Mouse (Mus musculus): ENCODE data around the gene Hist1h1e. TPM values are rescaled to one million over a fixed set of nuclear protein-coding genes. Genes with fewer than 3 reads are reported as not detected.
"Not testable (repeated sequence)": the region's sequence is repeated elsewhere in the genome, so short reads cannot be mapped to it uniquely, and the experiment has no call there.

The Hist1h1e gene
- 25.7 and 29.7 TPM in 2 replicates for polyA plus RNA-seq (2015; fragmentation: Nextera tagmentation; extraction: Ambion mirVana)

GRCm38 (mm10) chr13:23622175-23622671 is at the start of gene Hist1h1e:
Hist1h1e (minus strand) TSS chr13:23622558.
- peak within 1 kb of the TSS; percentile 98 for H3K27ac ChIP-seq
- peak within 1 kb of the TSS; percentile 91 for H3K4me2 ChIP-seq
- peak; percentile 91 for ATAC-seq
- 0% methylated on average over 53 of the region's 53 CpGs for WGBS
- not testable (repeated sequence) for H3K9me3 ChIP-seq (replicated peaks); H3K27me3 ChIP-seq; H3K36me3 ChIP-seq (ENCODE audit: poor library complexity, severe bottlenecking)
- H3K4me3 ChIP-seq, result peak within 1 kb of the TSS; percentile 68
- peak within 1 kb of the TSS; percentile 97 for H3K9ac ChIP-seq
- peaks cover 21% of the 10 kb centered on the region for H3K4me1 ChIP-seq

DNA sequence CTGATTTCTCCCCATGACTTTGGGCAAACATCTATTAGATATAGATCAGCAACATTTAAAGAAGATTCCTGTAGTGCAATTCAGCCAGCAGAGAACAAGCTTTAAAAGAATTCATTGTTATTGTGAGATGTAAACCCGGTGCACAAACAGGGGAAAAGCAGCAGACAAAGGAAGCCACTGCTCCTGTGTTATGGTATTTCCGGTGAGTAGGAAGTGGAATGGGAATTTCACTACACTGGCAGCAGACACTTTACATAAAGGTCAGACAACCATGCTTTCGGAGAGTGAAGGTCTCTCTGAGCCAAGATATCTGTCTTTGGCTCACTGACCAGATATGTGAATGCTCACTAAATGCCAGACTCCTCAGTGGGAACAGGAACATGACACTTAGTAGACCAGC is 40.2 kb upstream of the Hist1h1e start:
- ATAC-seq, result no peak
- WGBS, result 75% methylated on average over 3 of the region's 3 CpGs
- no peak overlapping the region for H3K4me2 ChIP-seq
- no peaks in the 10 kb centered on the region for H3K9me3 ChIP-seq (replicated peaks)
- no peak overlapping the region for H3K4me3 ChIP-seq
- H3K9ac ChIP-seq, result no peak overlapping the region
- H3K4me1 ChIP-seq, result no peaks in the 10 kb centered on the region
- no peaks in the 10 kb centered on the region for H3K27me3 ChIP-seq
- no peaks in the 10 kb centered on the region for H3K36me3 ChIP-seq (ENCODE audit: poor library complexity, severe bottlenecking)
- H3K27ac ChIP-seq, result no peak overlapping the region

DNA sequence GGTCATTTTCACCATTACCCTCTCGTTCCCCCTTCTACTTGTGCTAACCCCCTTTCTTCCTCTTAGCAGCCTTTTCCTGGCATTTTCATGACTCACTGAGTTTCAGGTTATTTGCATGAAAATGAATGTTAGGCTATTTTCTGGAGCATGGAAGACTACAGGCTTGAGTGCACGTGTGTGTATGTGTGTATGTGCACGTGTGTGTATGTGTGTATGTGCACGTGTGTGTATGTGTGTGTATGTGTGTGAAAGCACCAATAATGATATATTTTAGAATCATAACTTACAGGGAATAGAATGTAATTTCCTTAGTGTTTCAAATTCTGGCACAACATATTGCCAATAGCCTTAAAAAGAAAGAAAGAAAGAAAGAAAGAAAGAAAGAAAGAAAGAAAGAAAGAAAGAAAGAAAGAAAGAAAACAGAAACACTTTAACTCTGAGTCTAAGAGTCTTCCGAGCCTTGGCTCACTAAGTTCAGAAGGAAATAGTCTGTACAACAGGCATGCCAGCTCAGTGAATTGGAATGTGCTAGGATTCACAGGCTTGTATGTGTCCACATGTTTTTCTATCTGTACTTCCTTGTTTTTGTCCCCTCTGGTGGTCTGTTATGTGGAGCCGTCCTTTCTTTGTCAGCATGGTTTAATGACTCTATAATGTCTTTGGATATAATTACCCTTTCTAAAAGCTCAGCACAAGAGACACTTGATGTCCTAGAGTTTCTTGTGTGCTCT is 37.4 kb upstream of the Hist1h1e start:
- Histone ChIP-seq H3K27me3 (no peaks in the 10 kb centered on the region), H3K4me1 (no peaks in the 10 kb centered on the region), H3K4me2 (no peak overlapping the region), H3K9me3 (replicated peaks) (no peaks in the 10 kb centered on the region), H3K9ac (no peak overlapping the region), H3K27ac (no peak overlapping the region), H3K36me3 (ENCODE audit: poor library complexity, severe bottlenecking) (no peaks in the 10 kb centered on the region), H3K4me3 (no peak overlapping the region)
- ATAC-seq, result no peak
- 72% methylated on average over 6 of the region's 6 CpGs for WGBS

GRCm38 (mm10) chr13:23630653-23631052 is 8.3 kb upstream of the Hist1h1e start:
- Histone ChIP-seq H3K9ac (no peak overlapping the region), H3K9me3 (replicated peaks) (no peaks in the 10 kb centered on the region), H3K27ac (no peak overlapping the region), H3K27me3 (no peaks in the 10 kb centered on the region), H3K4me2 (no peak overlapping the region), H3K4me1 (no peaks in the 10 kb centered on the region), H3K4me3 (no peak overlapping the region), H3K36me3 (ENCODE audit: poor library complexity, severe bottlenecking) (no peaks in the 10 kb centered on the region)
- no peak for ATAC-seq
- 47% methylated on average over 1 of the region's 1 CpGs for WGBS

GRCm38 (mm10) chr13:23622861-23623450 is 598 bp upstream of the Hist1h1e start:
- no peak for ATAC-seq
- H3K4me1 ChIP-seq, result peaks cover 21% of the 10 kb centered on the region
- H3K27ac ChIP-seq, result peak overlapping the region; percentile 98
- no peaks in the 10 kb centered on the region for H3K27me3 ChIP-seq
- no peaks in the 10 kb centered on the region for H3K9me3 ChIP-seq (replicated peaks)
- WGBS, result 25% methylated on average over 7 of the region's 7 CpGs
- peak overlapping the region; percentile 97 for H3K9ac ChIP-seq
- H3K4me2 ChIP-seq, result peak overlapping the region; percentile 91
- no peaks in the 10 kb centered on the region for H3K36me3 ChIP-seq (ENCODE audit: poor library complexity, severe bottlenecking)
- peak overlapping the region; percentile 68 for H3K4me3 ChIP-seq

- WGBS, result under 1% methylated on average over 18 of the region's 18 CpGs
- H3K36me3 ChIP-seq (ENCODE audit: poor library complexity, severe bottlenecking), result no peaks in the 10 kb centered on the region
- H3K27ac ChIP-seq, result peak overlapping the region; percentile 98
- H3K9me3 ChIP-seq (replicated peaks), result no peaks in the 10 kb centered on the region
- peak overlapping the region; percentile 68 for H3K4me3 ChIP-seq
- H3K27me3 ChIP-seq, result no peaks in the 10 kb centered on the region
- peaks cover 21% of the 10 kb centered on the region for H3K4me1 ChIP-seq
- H3K9ac ChIP-seq, result peak overlapping the region; percentile 97
- H3K4me2 ChIP-seq, result peak overlapping the region; percentile 91
- peak; percentile 87 for ATAC-seq
Measured at GRCm38 (mm10) chr13:23621532-23622174, 705 bp downstream of the Hist1h1e start.

- no peaks in the 10 kb centered on the region for H3K27me3 ChIP-seq
- H3K9ac ChIP-seq, result peak within 1 kb of the TSS; percentile 97
- peak within 1 kb of the TSS; percentile 91 for H3K4me2 ChIP-seq
- no peaks in the 10 kb centered on the region for H3K36me3 ChIP-seq (ENCODE audit: poor library complexity, severe bottlenecking)
- under 1% methylated on average over 27 of the region's 27 CpGs for whole genome bisulfite sequencing
- peak within 1 kb of the TSS; percentile 98 for H3K27ac ChIP-seq
- ATAC-seq, result peak; percentile 92
- H3K9me3 ChIP-seq (replicated peaks), result no peaks in the 10 kb centered on the region
- peaks cover 21% of the 10 kb centered on the region for H3K4me1 ChIP-seq
- H3K4me3 ChIP-seq, result peak within 1 kb of the TSS; percentile 68
Measured at GRCm38 (mm10) chr13:23620733-23621531, 1.4 kb downstream of the Hist1h1e start, which contains the start of gene Hist1h2be. Hist1h2be (minus strand) TSS chr13:23621124.

DNA sequence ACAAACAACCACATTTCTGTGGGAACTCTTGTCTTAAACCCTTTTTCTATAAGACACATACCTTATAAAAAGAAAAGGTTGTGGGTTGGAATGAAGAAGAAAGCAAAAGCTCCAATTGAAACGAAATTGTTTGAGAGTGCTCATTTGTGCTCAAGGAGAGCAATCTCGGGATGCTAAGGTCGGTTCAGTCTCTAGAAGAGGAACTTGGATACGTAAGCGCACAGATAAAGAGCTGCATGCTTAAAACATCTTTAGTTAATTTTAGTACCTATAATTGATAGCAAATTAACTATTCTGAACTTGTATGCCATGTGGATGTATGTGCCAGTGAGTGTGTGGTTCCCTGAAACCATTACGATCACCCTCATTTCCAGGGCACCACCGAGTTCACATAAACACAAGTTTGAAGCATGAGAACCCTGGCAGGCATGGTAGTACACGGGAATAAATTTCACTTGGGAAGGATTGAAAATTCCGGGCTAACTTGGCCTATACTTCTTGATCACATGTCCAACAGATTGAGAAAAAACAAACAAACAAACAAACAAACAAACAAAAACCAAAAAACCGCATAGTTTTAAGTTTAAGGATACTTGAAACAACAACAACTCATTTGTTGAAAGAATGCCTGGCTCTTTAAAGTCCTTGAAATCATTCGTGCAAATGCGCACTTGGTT is 2.2 kb downstream of the Hist1h1e start:
- H3K4me1 ChIP-seq, result peaks cover 21% of the 10 kb centered on the region
- H3K9ac ChIP-seq, result peak overlapping the region; percentile 75
- no peak for ATAC-seq
- H3K36me3 ChIP-seq (ENCODE audit: poor library complexity, severe bottlenecking), result no peaks in the 10 kb centered on the region
- peak overlapping the region; percentile 68 for H3K4me3 ChIP-seq
- H3K27ac ChIP-seq, result peak overlapping the region; percentile 98
- H3K9me3 ChIP-seq (replicated peaks), result no peaks in the 10 kb centered on the region
- WGBS, result 45% methylated on average over 12 of the region's 12 CpGs
- peak overlapping the region; percentile 91 for H3K4me2 ChIP-seq
- H3K27me3 ChIP-seq, result no peaks in the 10 kb centered on the region

DNA sequence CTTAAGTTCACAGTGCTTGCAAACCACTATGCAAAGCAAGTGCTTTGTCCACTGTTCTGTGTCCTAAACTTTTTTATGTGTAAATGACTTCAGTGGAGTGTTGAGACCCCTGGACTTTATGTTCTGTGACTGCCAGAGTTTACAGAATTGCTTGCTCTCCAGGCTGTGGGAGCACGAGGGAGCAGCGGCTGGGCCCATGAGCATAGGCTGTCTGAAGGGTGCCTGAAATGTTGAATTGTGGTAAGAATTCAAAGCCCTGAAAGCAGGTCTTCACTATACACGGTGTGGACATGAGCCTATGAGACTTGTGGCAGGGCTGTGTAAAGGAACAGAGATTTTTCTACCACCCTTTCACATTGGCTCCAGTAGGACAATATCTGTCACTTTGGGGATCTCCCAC is 10.7 kb downstream of the Hist1h1e start:
- H3K9ac ChIP-seq, result no peak overlapping the region
- ATAC-seq, result no peak
- H3K36me3 ChIP-seq (ENCODE audit: poor library complexity, severe bottlenecking), result no peaks in the 10 kb centered on the region
- no peak overlapping the region for H3K4me3 ChIP-seq
- no peak overlapping the region for H3K27ac ChIP-seq
- no peak overlapping the region for H3K4me2 ChIP-seq
- H3K4me1 ChIP-seq, result no peaks in the 10 kb centered on the region
- WGBS, result 93% methylated on average over 3 of the region's 3 CpGs
- no peaks in the 10 kb centered on the region for H3K9me3 ChIP-seq (replicated peaks)
- no peaks in the 10 kb centered on the region for H3K27me3 ChIP-seq

- WGBS, result 60% methylated on average over 2 of the region's 2 CpGs
Measured at GRCm38 (mm10) chr13:23610393-23610792, 12.0 kb downstream of the Hist1h1e start.

GRCm38 (mm10) chr13:23609844-23610243 is 12.5 kb downstream of the Hist1h1e start:
- H3K36me3 ChIP-seq (ENCODE audit: poor library complexity, severe bottlenecking), result no peaks in the 10 kb centered on the region
- no peak overlapping the region for H3K9ac ChIP-seq
- ATAC-seq, result no peak
- no peaks in the 10 kb centered on the region for H3K4me1 ChIP-seq
- H3K4me2 ChIP-seq, result no peak overlapping the region
- H3K4me3 ChIP-seq, result no peak overlapping the region
- no peaks in the 10 kb centered on the region for H3K9me3 ChIP-seq (replicated peaks)
- no peak overlapping the region for H3K27ac ChIP-seq
- H3K27me3 ChIP-seq, result no peaks in the 10 kb centered on the region

More at GRCm38 (mm10) chr13:23610393-23610792, 12.0 kb downstream of the Hist1h1e start:
- Histone ChIP-seq H3K27me3 (no peaks in the 10 kb centered on the region), H3K4me2 (no peak overlapping the region), H3K4me3 (no peak overlapping the region), H3K9ac (no peak overlapping the region), H3K27ac (no peak overlapping the region), H3K9me3 (replicated peaks) (no peaks in the 10 kb centered on the region), H3K36me3 (ENCODE audit: poor library complexity, severe bottlenecking) (no peaks in the 10 kb centered on the region), H3K4me1 (no peaks in the 10 kb centered on the region)
- ATAC-seq, result no peak
